Mouse (Mus musculus): ENCODE data around the gene Cox19.

GRCm38 (mm10) chr5:139290467-139291259, 60.6 kb downstream of the Cox19 start:
- TF ChIP-seq POLR2A (IDR thresholded peaks at IDR 0.05; ENCODE audit: control insufficient read depth in 1 of 2, insufficient read depth in 1 of 2, low read depth in 1 of 2, low read length in 2 of 2, poor library complexity in 1 of 2) (no peak), EP300 (IDR thresholded peaks at IDR 0.05; ENCODE audit: low read depth in 1 of 2, low read length in 2 of 2) (no peak), MAX (IDR thresholded peaks at IDR 0.05; ENCODE audit: low read length) (no peak), POLR2AphosphoS5 (IDR thresholded peaks at IDR 0.05; ENCODE audit: borderline replicate concordance, low read depth, low read length) (no peak), CTCF (IDR thresholded peaks at IDR 0.05 in 2 of 3, conservative IDR thresholded peaks at IDR 0.05 in 1 of 3; ENCODE audit: control insufficient read depth in 1 of 3, insufficient read depth in 1 of 3, low read depth in 2 of 3, low read length in 3 of 3, poor library complexity in 1 of 3, severe bottlenecking in 1 of 3) (no peak)
